Mouse (Mus musculus): ENCODE data around the gene Midn. TPM values are rescaled to one million over a fixed set of nuclear protein-coding genes. Genes with fewer than 3 reads are reported as not detected.

The Midn gene
- polyA plus RNA-seq, 1 experiment from 2014 or later = 3.0 TPM

DNA sequence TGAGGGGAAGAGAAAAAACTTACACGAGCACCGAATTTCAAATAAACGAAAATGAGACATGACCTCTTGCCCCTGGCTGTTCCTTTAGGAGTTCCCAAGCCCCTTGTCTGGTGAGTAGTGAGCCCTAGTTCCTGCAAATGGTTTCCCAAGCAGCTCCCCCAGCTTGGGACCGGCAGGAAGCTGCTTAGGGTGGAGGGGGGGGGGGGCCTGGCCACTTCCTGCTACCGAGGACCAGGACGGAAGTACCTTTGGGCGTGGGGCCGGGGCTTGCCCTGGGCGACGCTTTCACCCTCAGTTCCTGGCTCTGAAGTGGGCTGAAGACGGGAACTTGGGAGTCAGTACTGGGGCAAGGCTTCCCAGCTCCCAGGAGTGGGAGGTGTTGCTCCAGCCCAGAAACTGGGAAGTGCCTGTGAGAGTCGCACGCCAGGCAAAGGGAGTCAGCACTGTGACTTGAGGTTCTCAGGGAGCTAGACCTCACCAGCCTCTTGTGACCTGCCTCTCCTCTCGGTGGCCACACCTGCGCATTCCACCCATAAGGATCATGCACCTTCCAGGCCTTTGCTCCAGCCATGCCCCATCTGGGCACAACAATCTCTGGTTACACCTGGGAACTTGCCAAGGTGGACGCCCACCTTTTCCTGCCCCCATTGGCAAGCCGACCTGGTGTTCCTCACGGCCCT is 10.4 kb downstream of the Midn start:
- H3K9me3 ChIP-seq (ENCODE audit: low read length) = no peaks in the 10 kb centered on the region
- ATAC-seq = no peak
- no peaks in the 10 kb centered on the region for H3K27me3 ChIP-seq (ENCODE audit: insufficient read depth, low read length)
- H3K4me2 ChIP-seq (ENCODE audit: low read depth, low read length) = peak overlapping the region; percentile 89
- peak overlapping the region; percentile 58; the same call in 1 of the 2 replicates for H3K4me3 ChIP-seq (ENCODE audit: low read depth, low read length)
- peaks cover 42% of the 10 kb centered on the region for H3K36me3 ChIP-seq (replicated peaks; ENCODE audit: insufficient read depth, low read length)
- H3K4me1 ChIP-seq (ENCODE audit: insufficient read depth) = peaks cover 81% of the 10 kb centered on the region
- 7% methylated on average over 18 of the region's 18 CpGs for WGBS (ENCODE audit: insufficient replicate concordance)
- H3K9ac ChIP-seq (replicated peaks) = peak overlapping the region; percentile 53
- H3K27ac ChIP-seq (ENCODE audit: low read depth) = peak overlapping the region; percentile 92
- DNase-seq = peak; percentile 82
- TF ChIP-seq EP300 (IDR thresholded peaks at IDR 0.05; ENCODE audit: low read depth) (0 out of 2 replicates have a peak, but pooled peaks have one; percentile 23), CTCF (IDR thresholded peaks at IDR 0.05; ENCODE audit: low read depth) (no peak)

DNA sequence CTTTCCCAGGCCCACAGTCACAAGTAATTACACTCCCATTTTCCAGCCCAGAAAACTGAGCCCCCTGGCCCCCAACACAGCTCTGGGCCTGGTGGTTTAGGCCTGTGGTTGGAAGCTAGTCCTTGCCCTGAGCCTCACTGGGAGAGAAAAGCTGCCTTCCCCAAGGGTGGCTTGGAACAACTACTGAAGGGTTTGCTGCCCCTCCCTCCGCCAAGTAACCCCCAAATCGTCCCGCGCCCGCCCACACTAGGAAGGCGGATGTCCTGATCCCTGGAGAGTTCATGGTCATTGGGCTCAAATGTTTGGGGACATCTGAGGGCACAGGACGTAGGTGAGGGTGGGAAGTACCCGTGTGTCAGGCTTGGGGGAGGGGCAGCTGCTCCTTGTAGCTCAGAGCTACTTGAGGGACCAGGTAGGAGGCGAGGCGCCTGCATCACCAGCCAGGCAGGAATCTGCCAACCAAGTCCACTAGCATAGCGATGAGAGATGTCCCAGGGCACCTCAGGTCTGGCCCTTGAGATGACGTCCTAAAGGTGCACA is 11.0 kb downstream of the Midn start:
- DNase-seq (peak; percentile 59), ATAC-seq (no peak; the same call in 1 of the 2 replicates)
- Histone ChIP-seq H3K4me1 (ENCODE audit: insufficient read depth) (peaks cover 81% of the 10 kb centered on the region), H3K27me3 (ENCODE audit: insufficient read depth, low read length) (no peaks in the 10 kb centered on the region), H3K9me3 (ENCODE audit: low read length) (no peaks in the 10 kb centered on the region), H3K4me3 (ENCODE audit: low read depth, low read length) (peak overlapping the region; percentile 58), H3K9ac (replicated peaks) (peak overlapping the region; percentile 53; the same call in 1 of the 2 replicates), H3K36me3 (replicated peaks; ENCODE audit: insufficient read depth, low read length) (peaks cover 36% of the 10 kb centered on the region), H3K27ac (ENCODE audit: low read depth) (peak overlapping the region; percentile 92), H3K4me2 (ENCODE audit: low read depth, low read length) (peak overlapping the region; percentile 89)
- 10% methylated on average over 12 of the region's 12 CpGs for WGBS (ENCODE audit: insufficient replicate concordance)
- no peak for TF ChIP-seq CTCF (IDR thresholded peaks at IDR 0.05; ENCODE audit: low read depth)
- TF ChIP-seq EP300 (IDR thresholded peaks at IDR 0.05; ENCODE audit: low read depth) = no peak

DNA sequence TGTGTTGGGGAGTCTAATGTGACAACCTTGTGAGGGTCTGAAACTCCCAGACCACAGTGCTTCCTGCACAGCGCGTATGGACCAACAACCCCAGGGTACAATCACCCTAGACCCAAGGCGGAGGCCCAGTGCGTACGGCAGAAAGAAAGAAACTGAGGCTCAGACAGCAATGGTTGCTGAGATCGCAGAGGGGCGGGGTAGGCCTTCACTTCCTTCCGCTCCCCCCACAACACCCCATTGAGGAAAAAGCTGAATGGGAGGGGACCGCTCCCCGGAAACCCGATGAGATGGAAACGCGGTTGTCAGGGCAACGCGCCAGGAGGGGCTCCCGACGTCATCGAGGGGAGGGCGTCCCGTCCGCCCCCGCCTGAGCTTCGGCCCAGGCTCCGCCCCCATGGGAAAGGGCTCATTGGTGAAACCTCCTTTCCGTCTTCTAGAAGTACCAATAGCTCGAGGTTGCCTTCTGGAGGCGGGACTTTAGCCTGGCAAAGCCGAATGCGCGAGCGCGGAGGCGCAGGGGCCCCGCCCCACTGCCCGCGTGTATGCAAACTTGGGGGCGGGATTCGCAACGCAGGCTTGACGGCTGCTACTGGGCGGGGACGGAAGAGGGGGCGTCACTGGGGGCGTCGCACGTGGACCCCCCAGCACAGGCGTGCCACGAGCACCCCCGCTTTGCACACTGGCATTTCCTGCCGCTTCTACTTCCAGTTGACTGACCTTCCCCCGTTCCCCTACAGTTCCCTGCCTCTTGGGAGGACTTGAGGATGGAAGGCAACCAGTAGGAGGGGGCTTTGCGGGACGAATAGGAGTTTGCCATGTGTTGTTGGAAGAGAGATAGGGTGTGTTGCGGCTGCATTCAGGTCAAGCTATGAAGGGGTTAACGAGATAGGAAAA is 11.7 kb downstream of the Midn start:
- Histone ChIP-seq H3K4me3 (ENCODE audit: low read depth, low read length) (peak overlapping the region; percentile 58), H3K9ac (replicated peaks) (peak overlapping the region; percentile 53; the same call in 1 of the 2 replicates), H3K36me3 (replicated peaks; ENCODE audit: insufficient read depth, low read length) (peaks cover 29% of the 10 kb centered on the region), H3K27ac (ENCODE audit: low read depth) (peak overlapping the region; percentile 97), H3K4me2 (ENCODE audit: low read depth, low read length) (peak overlapping the region; percentile 89), H3K27me3 (ENCODE audit: insufficient read depth, low read length) (no peaks in the 10 kb centered on the region), H3K4me1 (ENCODE audit: insufficient read depth) (peaks cover 83% of the 10 kb centered on the region), H3K9me3 (ENCODE audit: low read length) (no peaks in the 10 kb centered on the region)
- DNase-seq = peak; percentile 98
- TF ChIP-seq EP300 (IDR thresholded peaks at IDR 0.05; ENCODE audit: low read depth) = no peak
- TF ChIP-seq CTCF (IDR thresholded peaks at IDR 0.05; ENCODE audit: low read depth) = 0 out of 2 replicates have a peak, but pooled peaks have one; percentile 3
- WGBS (ENCODE audit: insufficient replicate concordance) = under 1% methylated on average over 55 of the region's 55 CpGs
- peak; percentile 82 for ATAC-seq

DNA sequence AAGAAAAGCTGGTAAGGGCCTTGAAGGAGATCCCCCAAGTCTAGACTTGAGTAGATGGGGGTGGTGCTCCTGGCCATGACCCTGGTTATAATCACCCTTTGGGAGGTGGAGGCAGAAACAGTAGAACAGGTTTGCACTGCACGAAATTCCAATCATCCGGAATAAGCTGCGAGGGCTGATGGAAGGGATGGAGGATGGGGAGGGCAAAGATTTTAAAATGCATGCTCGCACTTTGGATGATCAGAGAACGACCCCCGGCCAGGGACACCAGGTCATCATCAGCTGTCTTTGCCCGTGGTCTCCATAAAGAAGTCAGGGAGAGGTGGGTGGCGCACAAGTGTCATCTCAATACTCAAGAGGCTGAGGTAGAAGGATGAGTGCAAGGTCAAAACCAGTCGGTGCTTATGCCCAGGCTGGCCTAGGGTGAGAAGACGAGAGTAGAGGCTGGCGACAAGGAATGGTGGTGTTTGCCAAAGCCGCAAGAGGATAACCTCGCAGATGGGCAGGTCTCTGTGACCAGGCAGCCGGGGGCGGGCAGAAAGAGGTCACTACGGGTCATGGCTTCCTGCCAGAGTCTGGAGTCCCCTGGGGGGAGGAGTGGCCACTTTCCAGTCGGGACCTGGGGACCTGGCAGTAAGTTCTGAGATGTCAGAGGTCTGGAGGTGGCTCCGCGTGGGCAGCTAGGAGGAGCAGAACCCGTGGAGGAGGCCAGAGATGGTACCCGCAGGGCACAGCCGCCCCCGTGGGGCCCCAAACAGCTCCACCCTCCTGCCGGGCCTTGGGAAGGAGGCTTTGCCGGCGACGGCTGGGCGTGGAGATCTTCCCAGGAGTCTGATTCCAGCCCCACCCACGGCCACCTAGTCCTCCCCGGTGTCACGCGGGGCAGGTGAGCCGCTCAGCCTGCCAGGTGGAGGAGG is 12.6 kb downstream of the Midn start:
- H3K9me3 ChIP-seq (ENCODE audit: low read length) = no peaks in the 10 kb centered on the region
- peaks cover 84% of the 10 kb centered on the region for H3K4me1 ChIP-seq (ENCODE audit: insufficient read depth)
- ATAC-seq = peak; percentile 37
- peak overlapping the region; percentile 58 for H3K4me3 ChIP-seq (ENCODE audit: low read depth, low read length)
- no peaks in the 10 kb centered on the region for H3K27me3 ChIP-seq (ENCODE audit: insufficient read depth, low read length)
- 2% methylated on average over 31 of the region's 33 CpGs for WGBS (ENCODE audit: insufficient replicate concordance)
- H3K9ac ChIP-seq (replicated peaks) = peak overlapping the region; percentile 75
- TF ChIP-seq CTCF (IDR thresholded peaks at IDR 0.05; ENCODE audit: low read depth) (no peak; the same call in 1 of the 2 replicates), EP300 (IDR thresholded peaks at IDR 0.05; ENCODE audit: low read depth) (peak; percentile 14; the same call in 1 of the 2 replicates)
- peak; percentile 92 for DNase-seq
- H3K36me3 ChIP-seq (replicated peaks; ENCODE audit: insufficient read depth, low read length) = peaks cover 20% of the 10 kb centered on the region
- H3K27ac ChIP-seq (ENCODE audit: low read depth) = peak overlapping the region; percentile 97
- H3K4me2 ChIP-seq (ENCODE audit: low read depth, low read length) = peak overlapping the region; percentile 89

DNA sequence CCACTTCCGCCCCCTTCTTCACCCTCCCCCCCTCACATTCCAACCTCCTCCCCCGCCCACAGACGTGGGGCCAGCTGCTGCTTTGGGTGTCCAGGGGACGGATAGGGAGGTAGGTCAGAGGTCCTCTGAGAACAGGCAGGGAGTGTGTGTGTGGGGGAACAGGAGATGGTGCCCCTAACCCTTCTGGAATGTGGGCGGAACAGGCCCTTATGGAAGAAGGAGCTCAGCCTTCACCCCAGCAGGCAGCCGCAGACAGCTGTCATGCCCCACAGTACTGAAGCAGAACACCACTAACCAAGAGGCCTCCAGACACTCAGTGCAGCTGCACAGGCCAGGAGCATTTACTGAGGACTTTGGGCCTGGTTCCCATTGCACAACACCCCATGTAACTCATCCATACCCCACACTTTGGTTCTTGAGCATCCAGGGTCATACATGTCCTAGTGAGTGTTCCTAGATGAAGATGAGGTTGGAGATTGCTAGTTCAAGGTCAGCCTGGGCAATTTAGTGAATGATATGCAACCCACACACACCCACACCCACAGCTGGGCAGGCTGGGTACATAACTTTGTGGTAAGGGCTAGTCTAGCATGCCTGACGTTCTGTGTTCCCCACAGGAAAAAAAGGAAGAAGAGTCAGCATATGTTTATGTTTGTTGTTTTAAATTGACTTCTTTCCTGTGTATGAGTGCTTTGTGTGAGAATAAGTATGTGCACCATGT is 13.6 kb downstream of the Midn start:
- Histone ChIP-seq H3K27me3 (ENCODE audit: insufficient read depth, low read length) (no peaks in the 10 kb centered on the region), H3K4me1 (ENCODE audit: insufficient read depth) (peaks cover 83% of the 10 kb centered on the region), H3K4me3 (ENCODE audit: low read depth, low read length) (peak overlapping the region; percentile 58), H3K36me3 (replicated peaks; ENCODE audit: insufficient read depth, low read length) (peaks cover 10% of the 10 kb centered on the region), H3K9me3 (ENCODE audit: low read length) (no peaks in the 10 kb centered on the region), H3K4me2 (ENCODE audit: low read depth, low read length) (peak overlapping the region; percentile 89), H3K27ac (ENCODE audit: low read depth) (peak overlapping the region; percentile 97), H3K9ac (replicated peaks) (peak overlapping the region; percentile 75)
- TF ChIP-seq EP300 (IDR thresholded peaks at IDR 0.05; ENCODE audit: low read depth) (no peak), CTCF (IDR thresholded peaks at IDR 0.05; ENCODE audit: low read depth) (no peak)
- DNase-seq (peak; percentile 62), ATAC-seq (peak; percentile 9; the same call in 1 of the 2 replicates)
- 23% methylated on average over 5 of the region's 7 CpGs for WGBS (ENCODE audit: insufficient replicate concordance)
